Mouse (Mus musculus) CD8-positive naive resting alpha-beta T cell, adult 2 months (primary cell): Measurements from ENCODE around the gene Gm3336.

Experiments used
- DNase-seq, 2 experiments: peaks; one replicate each; pipeline ENCODE4 v3.0.0; 2022; ENCODE audit warnings: low read depth in 2 of 2, low spot score in 2 of 2

Gene Gm3336

GRCm38 (mm10) chr8:70746676-70747075 lies 28.3 kb downstream of the Gm3336 start:
- no peak for DNase-seq

- no peak for DNase-seq
Measured at GRCm38 (mm10) chr8:70747211-70747890, 29.0 kb downstream of the Gm3336 start.

- DNase-seq = no peak
Measured at GRCm38 (mm10) chr8:70748246-70749096, 30.1 kb downstream of the Gm3336 start.

- DNase-seq = no peak
Measured at GRCm38 (mm10) chr8:70749097-70749674, 30.8 kb downstream of the Gm3336 start.

- DNase-seq = no peak
Measured at GRCm38 (mm10) chr8:70750128-70750680, 31.9 kb downstream of the Gm3336 start.

GRCm38 (mm10) chr8:70752000-70752764 lies 33.8 kb downstream of the Gm3336 start:
- peak; percentile 48 to 70 for DNase-seq

- no peak for DNase-seq
Measured at GRCm38 (mm10) chr8:70753151-70753550, 34.8 kb downstream of the Gm3336 start.

- DNase-seq = peak; percentile 89 to 90
Measured at GRCm38 (mm10) chr8:70754043-70754870, 35.9 kb downstream of the Gm3336 start, which contains the start of gene Rab3a. Rab3a (plus strand) TSS chr8:70754679.

- DNase-seq = no peak
Measured at GRCm38 (mm10) chr8:70754871-70755660, 36.7 kb downstream of the Gm3336 start.

- no peak for DNase-seq
Measured at GRCm38 (mm10) chr8:70755661-70756475, 37.5 kb downstream of the Gm3336 start.

GRCm38 (mm10) chr8:70756476-70757040 lies 38.2 kb downstream of the Gm3336 start:
- DNase-seq = no peak

- DNase-seq = no peak
Measured at GRCm38 (mm10) chr8:70757523-70758307, 39.4 kb downstream of the Gm3336 start.

- no peak for DNase-seq
Measured at GRCm38 (mm10) chr8:70758308-70758615, 39.9 kb downstream of the Gm3336 start.

GRCm38 (mm10) chr8:70758616-70759561 lies 40.5 kb downstream of the Gm3336 start:
- no peak for DNase-seq

- DNase-seq = no peak
Measured at GRCm38 (mm10) chr8:70760350-70760749, 42.0 kb downstream of the Gm3336 start.

- peak; percentile 89 to 92 for DNase-seq
Measured at GRCm38 (mm10) chr8:70760775-70761406, 42.5 kb downstream of the Gm3336 start, which contains the start of gene Mpv17l2. Mpv17l2 (minus strand) TSS chr8:70760946.
